Mouse (Mus musculus) Muller cell, postnatal 12 days (primary cell): ENCODE data around the gene Nat9.

ENCODE experiments used
- DNase-seq: peaks from one replicate; pipeline ENCODE4 v3.0.0-alpha.2; 2015; ENCODE audit errors: inconsistent ontology term

Nat9 gene

DNA sequence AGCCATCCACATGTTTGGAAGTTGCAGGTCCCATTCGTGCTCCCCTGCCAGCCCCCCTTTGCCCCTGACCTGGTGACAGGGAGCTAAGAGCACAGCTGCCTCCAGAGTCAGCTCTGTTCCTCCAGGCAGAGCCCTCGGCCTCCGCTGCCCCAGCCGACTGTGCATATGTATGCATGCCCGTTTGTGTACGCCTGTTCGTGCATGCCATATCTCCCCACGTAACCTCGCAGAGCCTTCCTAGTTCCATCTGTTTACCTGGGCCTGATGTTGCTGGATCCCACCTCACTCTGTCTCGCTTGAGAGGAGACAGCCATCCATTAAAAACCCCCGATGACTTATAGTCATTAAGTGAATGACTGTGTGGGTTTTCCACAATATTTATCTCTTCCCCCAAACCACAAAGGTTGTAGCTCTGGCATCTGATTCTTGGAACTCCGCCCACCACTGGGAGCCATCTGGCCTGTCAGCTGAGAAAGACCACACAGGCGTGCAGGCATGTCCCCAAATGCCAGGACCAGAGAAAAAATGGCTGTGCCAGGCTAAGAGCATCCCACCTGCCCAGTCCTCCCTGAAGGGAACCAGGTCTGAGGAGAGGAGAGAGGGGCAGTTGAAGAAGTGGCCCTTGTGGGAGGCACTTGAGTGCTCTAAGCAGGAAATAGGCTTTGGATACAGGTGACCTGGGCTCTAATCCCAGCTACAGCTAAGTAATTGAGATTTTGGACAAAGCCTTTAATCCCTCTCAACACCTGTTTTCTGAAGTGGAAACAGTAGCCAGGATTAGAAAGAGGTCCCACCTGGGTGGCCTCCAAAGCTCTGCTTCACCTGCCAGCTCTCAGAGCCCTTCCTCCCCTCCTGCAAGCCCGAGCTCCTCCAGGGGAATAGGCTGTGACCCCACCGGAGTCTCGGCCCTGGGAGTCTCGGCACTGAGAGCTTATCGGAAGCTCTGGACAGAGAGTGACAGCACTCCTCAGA lies 30.1 kb upstream of the Nat9 start:
- peak; percentile 69 for DNase-seq

DNA sequence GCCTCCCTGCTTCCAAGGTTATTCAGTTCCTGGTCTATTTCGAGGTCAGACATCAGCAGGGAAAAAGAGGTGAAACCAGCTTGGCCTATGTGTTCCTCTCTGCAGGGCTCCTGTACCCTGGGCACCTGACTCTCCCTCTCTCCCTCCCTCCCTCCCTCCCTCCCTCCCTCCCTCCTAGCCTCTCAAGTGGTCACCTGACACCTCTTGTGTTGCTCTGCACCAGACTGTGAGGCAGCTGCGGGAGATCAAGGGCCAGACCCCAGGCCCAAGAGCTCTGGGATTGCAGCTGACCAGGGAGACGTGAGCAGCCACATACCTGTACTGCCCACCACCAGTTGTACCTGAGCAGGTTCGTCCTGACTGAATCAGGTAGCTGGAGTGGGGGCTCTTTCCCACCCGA lies 27.5 kb upstream of the Nat9 start:
- no peak for DNase-seq

DNA sequence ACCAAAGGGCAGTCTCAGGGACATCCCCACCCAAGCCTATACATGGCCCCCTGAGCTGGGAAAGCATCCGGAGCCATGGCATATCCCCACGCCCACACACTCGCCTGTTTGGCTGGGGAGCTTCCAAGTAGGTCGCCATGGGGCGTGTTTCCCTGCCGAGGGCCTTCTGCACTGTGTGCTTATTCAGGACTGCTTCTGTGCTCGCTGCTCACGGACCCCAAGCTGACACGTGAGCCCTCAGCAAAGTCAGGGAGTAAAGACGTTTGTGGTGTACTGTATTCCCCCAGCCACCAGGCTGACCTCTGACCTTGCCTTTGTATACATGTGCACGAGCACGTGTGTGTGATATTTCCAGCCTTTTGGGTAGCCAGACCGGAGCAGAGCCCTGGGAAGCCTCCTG lies 24.5 kb upstream of the Nat9 start:
- peak; percentile 60 for DNase-seq

DNA sequence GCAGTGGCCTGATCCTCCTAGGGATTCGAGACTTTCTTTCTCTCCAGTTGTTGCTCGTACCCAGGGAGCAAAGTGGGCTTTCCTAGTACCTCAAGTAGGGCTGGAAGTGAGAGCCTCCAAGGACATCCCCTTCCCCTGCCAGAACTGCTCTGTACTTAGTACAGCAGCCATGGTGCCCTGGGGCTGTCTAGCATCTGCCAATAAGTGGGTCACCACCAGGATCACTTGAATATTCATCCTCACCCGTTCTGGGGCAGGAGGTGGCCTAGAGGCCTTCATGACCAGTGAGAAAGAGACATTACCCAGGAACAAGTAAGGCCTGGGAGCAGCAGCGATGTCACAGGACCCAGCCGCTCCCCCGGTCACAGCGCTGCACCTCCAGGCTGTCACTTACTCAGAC lies 22.3 kb upstream of the Nat9 start:
- no peak for DNase-seq

DNA sequence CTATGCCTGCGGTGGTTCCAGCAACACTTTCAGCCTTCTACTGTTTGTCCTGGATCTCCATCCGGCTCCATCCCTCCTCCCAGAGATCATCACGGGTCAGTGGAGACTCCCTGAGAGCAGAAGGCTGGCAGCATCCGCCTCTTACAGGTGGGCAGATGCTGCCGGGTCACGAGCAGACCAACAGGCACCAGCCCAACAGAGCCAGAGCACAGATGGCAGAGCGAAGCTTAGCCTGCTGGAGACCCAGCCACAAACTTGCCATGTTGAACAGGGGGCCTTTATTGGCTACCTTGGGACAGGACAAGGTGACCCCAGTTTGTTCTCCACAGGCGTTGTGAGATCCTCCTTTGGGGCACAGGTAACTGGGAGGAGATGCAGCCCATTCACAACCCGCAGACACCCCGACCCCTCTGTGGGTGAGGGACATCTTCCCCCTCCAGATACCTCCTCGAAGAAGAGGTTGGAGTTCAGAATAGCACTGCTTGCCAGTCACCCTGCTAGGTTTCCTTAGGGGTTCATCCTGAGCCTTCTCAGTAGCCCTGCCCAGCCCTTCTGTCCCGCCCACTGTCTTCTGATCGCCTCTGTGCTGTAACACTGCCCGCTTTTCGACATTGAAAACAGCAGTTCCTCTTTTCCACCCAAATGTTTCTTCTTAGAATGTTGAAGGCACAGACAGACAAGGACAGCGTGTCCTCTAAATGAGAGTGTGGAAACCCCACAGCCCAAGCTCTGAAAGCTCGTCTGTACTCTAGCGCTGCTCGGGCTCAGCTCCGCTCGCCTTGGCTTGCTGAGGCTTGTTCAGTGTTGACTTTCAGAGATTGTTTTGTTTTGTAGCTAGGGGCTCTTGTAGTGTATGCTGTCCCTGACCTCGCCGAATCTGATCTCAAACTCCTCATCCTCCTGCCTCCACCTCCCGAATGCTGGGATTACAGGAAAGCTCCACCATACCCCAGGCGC lies 21.4 kb upstream of the Nat9 start:
- no peak for DNase-seq

DNA sequence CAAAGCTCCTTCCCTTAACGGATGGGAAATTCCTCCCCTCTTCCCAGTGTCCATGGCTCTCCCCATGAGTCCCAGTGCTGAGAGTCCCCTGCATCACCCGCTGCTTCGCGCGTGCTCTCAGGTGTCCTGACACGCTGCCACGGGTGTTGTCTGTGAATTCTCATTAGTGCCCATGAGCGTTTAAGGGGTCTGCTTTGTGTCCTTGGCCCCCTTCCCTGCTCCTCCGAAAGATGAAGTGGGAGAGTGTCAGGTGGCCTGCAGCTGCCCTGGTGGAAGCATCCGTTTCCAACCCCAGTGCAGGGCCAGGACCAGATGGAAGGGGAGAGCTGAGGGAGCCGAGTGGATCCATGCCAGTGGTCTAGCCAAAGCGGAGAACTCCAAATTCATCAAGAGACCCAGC lies 20.5 kb upstream of the Nat9 start:
- DNase-seq, result no peak

DNA sequence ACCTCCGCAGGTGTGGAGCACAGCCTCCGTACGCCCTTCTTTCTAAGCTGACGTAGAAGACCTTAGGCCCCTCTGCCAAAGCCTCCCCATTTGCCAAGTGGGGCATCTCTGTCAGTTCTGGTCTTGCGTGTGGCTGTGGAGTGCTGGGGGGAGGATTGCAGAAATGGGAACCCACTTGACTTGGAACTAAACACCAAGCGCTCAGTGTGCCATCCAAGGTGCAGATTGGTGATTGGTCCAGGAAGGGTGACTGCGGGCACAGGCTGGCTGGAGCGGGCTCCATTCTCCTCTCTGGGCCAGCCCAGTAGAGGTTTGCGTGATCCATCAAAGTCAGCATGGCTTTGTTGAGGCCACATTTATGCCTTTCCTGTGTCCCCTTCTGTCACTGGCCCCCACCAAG lies 15.1 kb upstream of the Nat9 start:
- no peak for DNase-seq

DNA sequence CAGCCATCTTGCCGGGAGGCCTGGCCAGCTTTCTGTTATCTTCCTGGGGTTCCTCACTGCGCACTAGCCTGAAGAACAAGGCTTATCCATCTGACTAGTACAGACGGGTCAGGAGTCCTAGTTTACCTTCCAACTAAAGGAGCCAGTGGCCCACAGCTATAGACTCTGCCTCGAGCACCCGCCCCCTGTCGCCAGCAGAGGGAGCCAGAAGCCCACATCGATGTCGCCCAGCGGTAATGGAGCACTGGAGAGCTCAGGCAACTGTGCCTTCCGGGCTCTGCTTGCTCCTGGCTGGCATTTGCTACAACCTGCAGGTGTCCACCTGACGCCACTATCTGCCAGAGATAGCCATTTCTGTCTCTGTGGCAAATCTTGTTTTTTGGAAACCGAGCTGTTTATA lies 14.7 kb upstream of the Nat9 start:
- peak; percentile 68 for DNase-seq

DNA sequence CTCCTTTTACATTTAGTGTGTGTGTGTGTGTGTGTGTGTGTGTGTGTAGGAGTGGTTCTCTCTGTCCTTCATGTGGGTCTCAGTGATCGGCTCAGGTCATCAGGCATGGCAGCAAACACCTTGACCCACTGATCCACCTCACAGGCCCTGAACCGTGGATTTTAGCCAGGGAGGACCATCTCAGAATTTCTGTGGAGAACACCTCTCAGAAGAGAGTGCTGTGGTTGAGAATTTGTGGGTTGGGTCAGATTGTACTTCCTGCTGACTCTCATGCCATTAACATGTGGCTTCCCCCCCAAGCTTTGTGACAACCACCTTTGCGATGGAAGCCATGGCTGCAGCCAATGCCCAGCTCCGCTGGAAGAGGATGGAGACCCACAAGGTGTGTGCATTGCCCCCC lies 12.9 kb upstream of the Nat9 start:
- DNase-seq, result no peak

DNA sequence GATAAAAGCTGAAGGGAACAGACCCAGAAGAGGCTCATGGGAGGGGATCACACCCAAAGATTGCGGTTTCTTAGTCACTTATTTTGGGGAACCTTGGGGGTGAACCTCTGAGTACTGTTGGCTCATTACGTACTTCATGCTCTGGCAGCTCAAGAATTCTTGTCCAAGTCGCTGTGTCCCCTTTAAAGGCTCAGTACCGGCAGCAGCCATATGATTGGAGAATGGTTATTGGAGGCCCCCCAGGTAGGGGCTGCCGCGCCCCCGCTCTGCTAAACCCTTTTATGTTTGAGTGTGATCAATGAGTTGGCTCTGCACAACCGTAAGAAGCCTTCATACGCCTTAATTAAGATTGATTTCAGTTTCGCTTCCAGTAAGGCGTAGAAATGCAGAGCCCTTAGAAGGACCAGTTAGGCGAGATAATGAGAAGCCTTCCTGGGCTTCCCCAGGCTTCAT lies 11.3 kb upstream of the Nat9 start:
- no peak for DNase-seq

DNA sequence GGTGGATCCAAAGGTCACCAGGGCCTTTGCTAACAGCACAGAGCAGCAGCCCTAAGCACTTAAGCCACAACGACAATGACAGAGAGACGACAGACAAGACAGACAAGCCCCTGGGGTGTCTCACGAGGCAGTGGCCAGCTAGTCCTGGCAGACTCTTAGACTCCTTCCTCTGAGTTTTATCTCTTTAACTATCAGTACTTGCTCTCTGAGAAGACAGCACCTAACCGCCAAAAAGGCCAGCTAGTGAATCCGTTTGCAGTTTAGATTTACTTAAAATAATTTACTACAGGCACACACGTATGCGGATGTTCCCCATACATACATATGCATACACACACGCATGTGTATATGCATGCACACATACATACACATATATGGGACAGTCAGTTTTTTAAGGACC lies 9.9 kb upstream of the Nat9 start:
- DNase-seq, result no peak

DNA sequence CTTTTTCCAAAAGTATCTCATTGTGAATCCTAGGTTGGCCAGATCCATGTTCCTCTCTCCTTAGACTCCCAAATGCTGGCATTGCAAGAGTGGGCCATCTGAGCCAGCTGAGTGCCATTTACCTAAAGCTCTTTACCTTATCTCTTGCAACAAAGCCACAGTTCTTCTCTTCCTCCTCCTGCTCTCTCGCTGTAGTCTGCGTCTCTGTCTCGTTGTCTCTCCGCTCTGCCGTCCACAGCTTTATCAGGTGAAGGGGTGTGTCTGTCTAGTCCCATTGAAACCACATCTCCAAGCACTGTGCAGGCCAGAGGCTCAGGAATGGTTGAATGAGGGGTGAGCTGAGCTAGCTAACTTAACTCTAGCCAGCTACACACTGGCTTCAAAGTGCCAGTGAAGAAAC lies 8.3 kb upstream of the Nat9 start:
- DNase-seq, result no peak

DNA sequence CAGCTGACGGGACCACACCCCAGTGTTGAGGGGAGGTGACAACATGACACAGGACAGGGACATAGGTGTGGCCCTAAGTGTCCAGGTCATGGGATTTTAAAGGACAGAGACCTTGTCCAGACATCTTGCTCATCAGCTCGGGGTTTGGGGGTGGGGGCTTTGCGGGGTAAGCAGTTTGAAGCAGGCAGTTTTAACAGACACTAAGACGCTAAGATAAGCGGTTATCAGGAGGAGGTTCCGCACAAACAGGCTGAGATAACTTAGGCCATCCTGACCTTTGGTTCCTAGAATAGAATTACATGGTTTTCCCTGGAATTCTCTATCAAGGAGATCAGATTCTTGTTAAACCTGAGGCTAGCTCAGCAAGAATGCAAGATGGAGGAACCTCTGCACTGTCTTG lies 7.0 kb upstream of the Nat9 start:
- no peak for DNase-seq

DNA sequence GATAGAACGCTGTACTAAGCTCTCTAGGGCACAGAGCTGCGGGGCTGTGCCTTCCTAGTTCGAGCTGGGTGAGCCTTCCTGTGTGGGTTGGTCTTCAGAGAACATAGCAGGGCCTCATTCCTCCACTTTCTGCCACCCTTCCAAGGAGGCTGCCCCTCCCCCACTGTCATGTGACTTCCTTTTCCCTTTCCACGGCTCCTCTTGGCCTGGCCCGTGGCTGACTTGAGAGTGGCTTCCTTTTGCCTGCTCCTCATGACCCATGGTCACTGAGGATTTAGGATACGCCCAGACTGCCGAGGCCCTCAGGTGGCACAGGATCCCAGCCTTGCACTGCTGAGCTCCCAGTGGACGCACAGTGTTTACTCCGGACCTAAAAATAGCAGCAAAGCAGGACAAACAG lies 4.5 kb upstream of the Nat9 start:
- no peak for DNase-seq

DNA sequence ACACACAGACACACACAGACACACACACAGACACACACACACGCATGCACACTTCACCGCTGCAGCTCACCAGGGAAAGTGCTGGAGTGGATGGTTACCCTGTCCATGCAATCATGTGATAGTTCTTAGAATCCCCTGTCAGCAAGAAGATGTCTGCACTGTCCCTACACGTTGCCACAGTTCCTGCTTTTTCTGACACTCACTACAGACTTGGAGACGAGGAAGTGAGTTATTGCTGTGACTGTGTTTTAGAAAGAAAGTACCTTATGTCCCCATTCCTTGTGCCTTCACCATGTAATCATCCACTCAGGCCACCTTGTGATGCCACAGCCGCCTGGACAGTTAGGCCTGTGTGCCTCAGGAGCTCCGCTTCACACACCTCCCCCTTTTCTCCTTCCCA lies 1.6 kb upstream of the Nat9 start:
- no peak for DNase-seq

DNA sequence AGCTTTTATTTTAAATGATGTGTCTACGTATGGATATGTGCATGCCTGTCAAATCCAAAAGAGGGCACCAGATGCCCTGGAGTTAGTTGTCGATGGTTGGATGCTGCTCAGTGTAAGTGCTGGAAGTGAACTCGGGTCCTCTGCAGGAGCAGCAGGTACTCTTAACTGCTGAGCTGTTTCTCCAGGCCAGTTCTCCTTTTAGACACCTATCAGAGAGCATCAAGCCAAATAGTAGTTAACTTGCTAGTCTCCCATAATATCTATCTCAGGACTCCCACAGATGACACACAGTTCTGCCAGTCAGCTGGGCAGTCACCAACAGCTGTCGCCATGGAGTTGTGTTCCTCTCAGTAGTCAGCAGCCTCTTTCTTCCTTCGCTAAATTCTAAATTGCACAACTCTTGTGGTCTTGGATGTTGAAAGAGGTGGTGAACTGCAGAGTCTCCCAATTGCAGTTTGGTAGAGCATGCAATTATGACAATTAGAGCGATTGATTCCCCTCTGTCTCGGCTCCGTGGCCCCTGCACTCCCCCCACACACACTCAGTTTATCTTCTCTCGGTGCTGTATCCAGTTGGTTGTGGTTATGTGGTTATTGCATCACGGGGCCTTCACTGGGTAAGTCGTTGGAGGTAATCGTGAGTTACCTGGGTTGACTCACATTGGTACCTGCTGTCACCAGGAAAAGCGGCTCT lies 1.0 kb upstream of the Nat9 start:
- DNase-seq, result no peak

DNA sequence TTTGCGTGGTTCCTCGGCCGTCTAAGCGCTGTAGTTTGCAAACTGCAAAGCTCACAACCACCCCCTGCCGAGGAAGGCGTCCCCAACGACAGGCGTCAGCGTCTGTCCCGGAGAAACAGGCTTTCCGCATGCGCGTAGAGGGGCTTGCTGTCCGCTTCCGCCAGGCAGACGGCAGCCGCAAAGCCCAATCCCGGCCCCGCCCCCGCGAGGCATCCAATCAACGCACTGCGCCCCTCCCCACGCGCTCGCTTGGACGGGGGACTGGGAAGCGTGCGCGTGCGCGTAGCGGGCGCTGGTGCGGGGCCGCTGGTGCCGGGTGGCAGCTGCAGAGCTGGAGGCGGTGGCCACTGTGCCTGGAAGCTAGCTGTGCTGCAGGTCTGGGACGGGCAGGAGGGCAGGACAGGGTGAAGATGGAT lies 427 bp downstream of the Nat9 start, which contains the start of gene Tmem104:
Tmem104 (plus strand) TSS at position 264 of the 416 bp plus-strand sequence.
- peak; percentile 100 for DNase-seq

DNA sequence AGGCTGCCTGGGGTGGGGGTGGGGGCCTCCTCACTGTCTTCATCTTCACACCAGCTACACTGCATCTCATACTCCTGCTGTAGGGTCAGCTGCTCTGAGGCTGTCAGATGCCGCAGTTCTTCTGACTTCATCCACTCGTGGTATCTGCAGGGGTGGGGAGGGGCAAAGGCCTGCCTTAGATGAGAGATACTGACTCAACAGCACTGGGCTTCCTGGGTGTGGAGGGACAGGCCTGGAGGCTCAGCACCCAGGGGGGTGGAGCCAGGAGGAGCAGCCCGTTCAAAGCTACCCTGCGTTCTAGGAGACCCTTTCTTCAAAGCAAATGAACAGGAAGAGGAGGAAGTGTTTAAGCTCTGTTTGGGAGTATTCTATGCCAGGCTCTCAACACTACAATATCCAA lies 2.7 kb downstream of the Nat9 start:
- DNase-seq, result no peak

DNA sequence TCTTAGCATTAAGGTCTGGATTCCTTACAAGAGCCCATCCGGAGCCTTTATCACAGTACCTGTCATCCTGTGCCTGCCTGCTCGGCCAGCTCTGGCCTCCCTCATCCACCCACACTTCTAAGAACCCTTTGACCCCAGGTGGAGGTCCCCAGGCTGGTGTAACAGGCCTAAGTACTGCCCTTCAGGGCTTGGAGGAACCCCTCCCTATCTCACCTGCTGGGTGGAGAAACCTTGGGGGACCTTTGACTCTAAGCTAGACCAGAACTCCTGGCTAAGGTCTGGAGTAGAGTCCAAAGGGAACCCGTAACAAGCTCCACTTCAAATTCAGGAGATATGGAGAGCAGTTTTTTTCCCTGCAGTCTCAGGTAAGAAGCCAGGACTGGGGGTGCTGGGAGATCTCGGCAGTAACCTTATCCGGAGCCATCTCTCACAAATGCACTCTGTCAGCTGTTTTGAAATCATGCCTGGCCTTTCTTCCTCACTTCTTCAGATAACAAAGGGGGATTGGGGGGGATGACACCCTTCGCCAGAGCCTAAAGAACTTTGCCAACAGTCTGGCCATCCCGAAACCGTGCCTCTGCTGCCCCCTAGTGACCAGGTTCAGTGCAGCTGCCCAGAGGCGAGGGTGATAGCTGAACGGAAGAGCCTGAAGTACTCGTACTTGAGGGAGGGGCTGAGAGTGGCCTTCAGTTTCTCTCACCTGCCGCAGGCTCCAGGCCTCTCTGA lies 5.6 kb downstream of the Nat9 start:
- peak; percentile 74 for DNase-seq

DNA sequence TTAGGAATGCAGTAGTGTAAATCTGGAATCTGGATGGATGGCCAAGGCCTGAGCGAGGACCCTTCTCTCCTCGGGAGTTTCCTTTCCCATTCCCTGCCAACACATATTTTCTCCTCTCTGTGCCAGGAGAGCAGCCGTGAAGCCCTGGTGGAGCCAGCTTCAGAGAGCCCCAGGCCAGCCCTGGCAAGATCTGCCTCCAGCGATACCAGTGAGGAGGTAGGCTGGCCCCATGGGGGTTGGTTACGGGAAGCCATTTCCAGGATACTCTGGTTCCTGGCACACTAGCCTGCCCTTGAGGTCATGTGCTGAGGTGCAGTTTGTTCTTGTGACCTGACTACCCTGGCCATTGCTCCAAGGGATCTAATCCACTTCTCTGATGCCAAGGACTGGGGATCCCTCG lies 7.8 kb downstream of the Nat9 start:
- no peak for DNase-seq

DNA sequence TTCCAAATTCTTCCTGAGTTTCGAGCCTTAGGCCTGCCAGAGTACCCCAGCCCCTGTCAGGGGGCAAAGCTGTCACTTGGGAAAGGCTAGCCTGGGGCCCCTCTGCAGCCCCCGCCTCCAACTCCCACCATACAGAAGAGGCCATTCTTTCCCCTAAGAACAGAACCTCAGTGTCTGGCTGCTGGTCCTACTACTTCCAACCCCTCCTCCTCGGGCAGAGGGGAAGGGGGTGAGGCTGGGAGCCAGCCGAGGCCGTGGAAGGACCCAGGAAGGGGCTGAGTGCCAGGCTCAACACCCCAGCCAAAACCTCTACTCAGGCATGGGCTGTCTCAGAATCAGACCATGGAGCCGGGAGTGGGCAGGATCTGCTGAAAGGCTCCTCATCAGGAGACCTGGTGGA lies 8.5 kb downstream of the Nat9 start:
- no peak for DNase-seq
